Mouse (Mus musculus) adrenal gland (tissue): ENCODE results near the gene Olfr613.
"Not testable (repeated sequence)": the region's sequence is repeated elsewhere in the genome, so short reads cannot be mapped to it uniquely, and the experiment has no call there.

Experiments
- intact Hi-C: fragments of 180-260 bp; cut with DNase I; formaldehyde crosslinking; loops from one replicate; pipeline ENCODE4 v1.15.1; 2025
- long read RNA-seq, 2 experiments: library from polyadenylated mRNA; unstranded; transcript quantifications; one replicate each; pipeline ENCODE4 v2.0.0; 2020; ENCODE audit warnings: borderline replicate concordance in 1 of 2; ENCODE audit not compliant: insufficient replicate concordance in 1 of 2
- microRNA-seq, 2 experiments: library from miRNA; unstranded; fragments of <30 nt; microRNA quantifications; one replicate each; pipeline ENCODE4; 2019

The Olfr613 gene
- long read RNA-seq, experiment 1: 0 reads
- long read RNA-seq, experiment 2: 0 reads

GRCm38 (mm10) chr7:103547774-103548173 lies at the start of gene Olfr613:
Gene Olfr613 (plus strand): TSS chr7:103548074.
- intact Hi-C loops: no loop called here

DNA sequence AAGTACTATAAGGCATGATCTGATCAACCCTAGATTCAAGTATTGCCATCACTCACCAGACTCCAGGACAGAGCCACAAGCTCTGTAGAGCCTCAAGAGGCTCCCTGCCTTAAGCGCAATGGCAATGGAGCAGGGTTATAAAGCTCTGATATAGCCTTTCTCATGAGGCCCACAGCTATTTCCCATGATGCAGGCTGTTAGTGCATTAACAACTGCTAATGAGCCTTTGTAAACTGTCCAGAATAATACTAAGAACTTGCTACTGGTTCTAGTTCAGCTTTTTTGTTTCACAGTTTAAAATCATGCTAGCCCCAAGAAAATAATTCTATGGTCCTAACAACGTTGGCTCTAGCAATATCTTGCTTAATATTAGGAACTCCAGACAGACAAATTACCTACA lies 35.9 kb upstream of the Olfr613 start, which contains the start of gene Olfr610:
Gene Olfr610 (minus strand): TSS at position 101 of the 400 bp plus-strand sequence.
- intact Hi-C loops: no loop called here

GRCm38 (mm10) chr7:103520746-103521145 lies 27.1 kb upstream of the Olfr613 start, which contains the start of gene Olfr611:
Gene Olfr611 (minus strand): TSS chr7:103520846.
- intact Hi-C loops: not testable (repeated sequence)

- intact Hi-C loops: not testable (repeated sequence)
Observed at GRCm38 (mm10) chr7:103542617-103543016, 5.3 kb upstream of the Olfr613 start, which contains the start of gene Olfr612. Gene Olfr612 (minus strand): TSS chr7:103542717.

DNA sequence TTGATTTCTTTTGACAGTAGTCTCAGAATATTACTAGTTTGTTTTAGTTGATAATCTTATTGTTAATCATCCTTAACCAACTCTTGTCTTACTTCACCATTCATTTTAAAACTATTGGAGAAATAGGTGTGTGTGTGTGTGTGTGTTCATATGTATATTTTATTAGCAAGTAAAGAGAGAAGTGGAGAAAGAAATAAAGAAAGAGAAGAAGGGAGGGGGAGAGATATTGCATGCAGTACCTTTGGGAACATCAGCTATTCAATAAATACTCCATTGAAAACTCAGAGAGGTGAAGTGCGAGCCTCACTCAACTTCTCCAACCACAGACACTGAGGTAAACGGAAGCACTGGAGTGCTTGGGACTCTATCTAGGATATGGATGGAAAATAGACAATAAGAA lies 7.9 kb downstream of the Olfr613 start, which contains the start of gene Olfr615:
Gene Olfr615 (plus strand): TSS at position 301 of the 400 bp plus-strand sequence.
- intact Hi-C loops: no loop called here

DNA sequence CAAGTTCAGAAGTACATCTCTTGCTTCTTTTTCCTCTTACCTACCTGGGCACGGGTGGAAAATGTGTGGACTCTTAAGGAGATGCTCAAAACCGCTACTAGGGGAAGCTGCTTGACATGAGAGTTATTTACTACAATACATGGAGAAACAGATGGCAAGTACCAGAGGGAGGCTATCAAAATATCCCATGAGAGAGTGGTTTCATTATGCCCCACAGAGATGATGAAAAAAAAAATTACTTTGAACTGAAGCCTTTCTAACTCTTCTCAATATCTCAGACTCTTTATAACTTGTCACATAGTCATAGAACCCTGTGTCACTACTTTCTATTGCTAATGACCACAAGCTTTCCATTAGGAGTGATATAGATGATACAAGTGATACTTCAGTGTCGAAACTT lies 21.2 kb downstream of the Olfr613 start, which contains the start of gene Olfr616:
Gene Olfr616 (minus strand): TSS at position 101 of the 400 bp plus-strand sequence.
- intact Hi-C loops: no loop called here

- intact Hi-C loops: no loop called here
Observed at GRCm38 (mm10) chr7:103572761-103573160, 24.9 kb downstream of the Olfr613 start, which contains the start of gene Olfr617. Gene Olfr617 (plus strand): TSS chr7:103573061.

DNA sequence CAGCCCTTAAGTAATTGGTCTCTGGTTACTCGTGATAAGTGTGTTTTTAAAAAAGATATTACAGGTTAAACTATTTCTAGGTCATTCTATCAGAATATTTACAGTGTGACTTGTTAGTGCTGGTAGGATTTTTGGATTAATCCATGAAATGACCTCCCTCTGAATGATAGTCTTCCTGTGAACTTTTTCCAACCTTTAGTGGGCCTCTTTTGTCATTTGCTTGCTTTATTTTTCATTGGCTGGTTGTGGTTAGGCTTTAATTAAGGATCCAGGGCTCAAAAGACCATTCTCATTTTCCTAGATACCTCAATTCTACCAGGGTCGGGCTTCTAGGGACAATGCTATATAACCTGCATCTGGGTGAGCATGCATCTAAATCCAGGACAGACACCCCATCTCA lies 41.9 kb downstream of the Olfr613 start, which contains the start of gene Olfr618:
Gene Olfr618 (plus strand): TSS at position 301 of the 400 bp plus-strand sequence.
- intact Hi-C loops: no loop called here

DNA sequence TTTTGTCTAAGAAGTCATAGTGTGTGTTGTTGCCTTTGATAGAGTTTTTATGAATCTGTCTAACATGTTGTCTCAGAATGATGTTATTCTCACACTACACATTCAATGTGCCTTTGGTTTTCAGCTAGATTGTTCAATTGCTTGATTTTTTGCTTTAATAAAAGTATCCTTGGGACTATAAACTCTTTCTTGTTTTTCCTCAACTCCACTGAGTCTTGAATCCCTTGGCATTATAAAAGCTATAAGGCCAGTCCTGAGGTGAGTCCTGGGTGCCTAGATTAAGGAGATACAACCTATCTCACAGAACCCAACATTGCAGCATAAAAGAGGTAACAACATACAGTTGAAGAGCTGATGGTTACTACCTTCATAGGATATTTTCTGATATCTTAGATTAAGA lies 52.4 kb downstream of the Olfr613 start, which contains the start of gene Olfr619:
Gene Olfr619 (plus strand): TSS at position 301 of the 400 bp plus-strand sequence.
- intact Hi-C loops: no loop called here

Small RNAs within 50 kb of the gene (microRNA-seq; reads per million reads assigned to microRNA genes)
- gene Gm26506: 0 reads per million in 2 experiments
